Mouse (Mus musculus): ENCODE data around the gene Cmah. TPM values are rescaled to one million over a fixed set of nuclear protein-coding genes. Genes with fewer than 3 reads are reported as not detected.
"Not testable (repeated sequence)": the region's sequence is repeated elsewhere in the genome, so short reads cannot be mapped to it uniquely, and the experiment has no call there.

Cmah gene
- polyA plus RNA-seq, 1 experiment from 2014 or later = 0.30 TPM

DNA sequence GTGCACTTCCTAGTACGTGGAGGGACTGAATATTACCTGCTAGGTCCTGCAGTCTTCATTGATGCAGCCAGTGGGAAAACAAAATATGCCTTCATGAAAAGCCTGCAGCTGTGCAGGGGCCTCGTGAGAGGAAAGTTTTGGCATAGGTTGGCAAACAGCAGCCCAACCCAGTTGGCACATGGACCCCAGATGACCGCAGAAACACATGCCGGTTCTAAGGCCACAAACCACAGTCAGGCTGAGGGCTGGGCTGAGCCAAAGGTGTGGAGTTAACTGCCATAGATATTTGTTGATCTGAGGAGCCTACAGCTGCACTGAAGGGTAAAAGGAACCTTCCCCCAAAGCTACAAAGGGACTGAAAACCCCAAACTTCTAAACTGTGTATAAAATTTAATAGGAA lies 14.9 kb downstream of the Cmah start:
- ATAC-seq (ENCODE audit: insufficient number of reproducible peaks, insufficient read depth, low FRiP score, low read depth) = no peak
- Histone ChIP-seq H3K4me1 (ENCODE audit: control insufficient read depth in 2 of 2, insufficient read depth in 2 of 2, low read length in 2 of 2) (peaks cover 3 to 9% of the 10 kb centered on the region in 2 experiments; a peak in 3 of 4 replicates), H3K9me3 (ENCODE audit: control insufficient read depth, low read length) (no peaks in the 10 kb centered on the region), H3K9ac (ENCODE audit: low read length) (no peak overlapping the region), H3K27me3 (ENCODE audit: control insufficient read depth, insufficient read depth, low read length) (no peaks in the 10 kb centered on the region), H3K4me3 (ENCODE audit: control insufficient read depth in 1 of 2, insufficient read depth in 1 of 2, low read depth in 1 of 2, low read length in 2 of 2) (no peak overlapping the region), H3K4me2 (ENCODE audit: low read length) (no peak overlapping the region), H3K36me3 (ENCODE audit: control insufficient read depth, insufficient read depth, low read length) (no peaks in the 10 kb centered on the region), H3K27ac (replicated peaks in 1 of 2; ENCODE audit: control insufficient read depth in 1 of 2, insufficient read depth in 1 of 2, low read depth in 2 of 2, low read length in 2 of 2) (no peak overlapping the region)
- 81% methylated on average over 4 of the region's 4 CpGs for WGBS

DNA sequence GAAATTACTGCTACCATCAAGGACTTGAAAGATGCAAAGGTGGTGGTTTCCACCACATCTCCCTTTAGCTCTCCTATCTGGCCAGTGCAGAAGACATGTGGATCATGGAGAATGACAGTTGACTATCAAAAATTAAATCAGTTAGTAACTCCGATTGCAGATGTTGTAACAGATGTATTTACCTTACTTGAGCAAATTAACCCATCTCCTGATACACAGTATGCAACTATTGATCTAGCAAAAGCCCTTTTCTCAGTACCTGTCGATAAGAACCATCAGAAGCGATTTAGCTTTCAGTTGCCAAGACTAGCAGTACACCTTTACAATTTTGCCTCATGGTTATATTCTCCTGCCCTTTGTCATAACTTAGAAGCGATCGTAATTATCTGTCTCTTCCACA lies 25.8 kb downstream of the Cmah start:
- H3K9ac ChIP-seq (ENCODE audit: low read length) = no peak overlapping the region
- H3K27ac ChIP-seq (replicated peaks in 1 of 2; ENCODE audit: control insufficient read depth in 1 of 2, insufficient read depth in 1 of 2, low read depth in 2 of 2, low read length in 2 of 2) = no peak overlapping the region
- H3K4me3 ChIP-seq (ENCODE audit: control insufficient read depth in 1 of 2, insufficient read depth in 1 of 2, low read depth in 1 of 2, low read length in 2 of 2) = no peak overlapping the region
- H3K27me3 ChIP-seq (ENCODE audit: control insufficient read depth, insufficient read depth, low read length) = no peaks in the 10 kb centered on the region
- ATAC-seq (ENCODE audit: insufficient number of reproducible peaks, insufficient read depth, low FRiP score, low read depth) = no peak
- no peaks in the 10 kb centered on the region for H3K4me1 ChIP-seq (ENCODE audit: control insufficient read depth in 2 of 2, insufficient read depth in 2 of 2, low read length in 2 of 2)
- WGBS = 83% methylated on average over 5 of the region's 5 CpGs
- H3K4me2 ChIP-seq (ENCODE audit: low read length) = no peak overlapping the region
- no peaks in the 10 kb centered on the region for H3K36me3 ChIP-seq (ENCODE audit: control insufficient read depth, insufficient read depth, low read length)
- no peaks in the 10 kb centered on the region for H3K9me3 ChIP-seq (ENCODE audit: control insufficient read depth, low read length)

DNA sequence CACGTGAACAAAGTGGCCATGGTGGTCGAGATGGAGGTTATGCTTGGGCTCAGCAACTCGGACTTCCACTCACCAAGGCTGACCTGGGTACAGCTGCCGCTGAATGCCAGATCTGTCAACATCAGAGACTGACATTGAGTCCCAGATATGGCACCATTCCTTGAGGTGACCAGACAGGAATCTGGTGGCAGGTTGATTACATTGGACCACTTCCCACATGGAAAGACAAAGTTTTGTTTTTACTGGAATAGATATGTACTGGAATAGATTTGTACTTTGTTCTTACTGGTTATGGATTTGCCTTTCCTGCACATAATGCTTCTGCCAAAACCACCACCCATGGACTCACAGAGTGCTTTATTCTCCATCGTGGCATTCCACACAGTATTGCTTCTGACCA lies 27.5 kb downstream of the Cmah start:
- H3K27me3 ChIP-seq (ENCODE audit: control insufficient read depth, insufficient read depth, low read length) = no peaks in the 10 kb centered on the region
- no peak for ATAC-seq (ENCODE audit: insufficient number of reproducible peaks, insufficient read depth, low FRiP score, low read depth)

DNA sequence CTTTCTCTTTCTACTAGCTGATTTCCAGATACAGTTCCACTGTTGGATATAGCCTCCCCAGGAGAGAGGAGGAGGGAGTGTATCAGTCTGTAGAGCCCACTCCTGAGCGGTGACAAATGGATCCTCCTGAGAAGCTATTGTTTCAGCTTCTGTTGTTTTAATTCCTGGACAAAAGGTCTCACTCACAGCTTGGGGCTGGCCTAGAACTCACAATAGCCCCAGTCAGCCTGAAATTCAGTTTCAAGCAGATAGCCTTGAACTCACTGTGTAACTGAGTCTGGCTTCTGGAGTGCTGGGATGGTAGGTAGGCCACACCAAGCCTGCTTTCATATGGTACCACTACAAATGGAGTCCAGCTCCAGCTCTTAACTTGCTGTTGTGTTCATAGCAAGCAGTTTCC lies 32.0 kb downstream of the Cmah start:
- Histone ChIP-seq H3K36me3 (ENCODE audit: control insufficient read depth, insufficient read depth, low read length) (no peaks in the 10 kb centered on the region), H3K4me2 (ENCODE audit: low read length) (no peak overlapping the region), H3K27me3 (ENCODE audit: control insufficient read depth, insufficient read depth, low read length) (no peaks in the 10 kb centered on the region), H3K9ac (ENCODE audit: low read length) (no peak overlapping the region), H3K4me3 (ENCODE audit: control insufficient read depth in 1 of 2, insufficient read depth in 1 of 2, low read depth in 1 of 2, low read length in 2 of 2) (no peak overlapping the region), H3K27ac (replicated peaks in 1 of 2; ENCODE audit: control insufficient read depth in 1 of 2, insufficient read depth in 1 of 2, low read depth in 2 of 2, low read length in 2 of 2) (no peak overlapping the region), H3K4me1 (ENCODE audit: control insufficient read depth in 2 of 2, insufficient read depth in 2 of 2, low read length in 2 of 2) (no peaks in the 10 kb centered on the region), H3K9me3 (ENCODE audit: control insufficient read depth, low read length) (no peaks in the 10 kb centered on the region)
- 91% methylated on average over 1 of the region's 1 CpGs for WGBS
- no peak for ATAC-seq (ENCODE audit: insufficient number of reproducible peaks, insufficient read depth, low FRiP score, low read depth)

More for the DNA sequence above, 27.5 kb downstream of the Cmah start:
- Histone ChIP-seq H3K36me3 (ENCODE audit: control insufficient read depth, insufficient read depth, low read length) (no peaks in the 10 kb centered on the region), H3K27ac (replicated peaks in 1 of 2; ENCODE audit: control insufficient read depth in 1 of 2, insufficient read depth in 1 of 2, low read depth in 2 of 2, low read length in 2 of 2) (no peak overlapping the region), H3K4me3 (ENCODE audit: control insufficient read depth in 1 of 2, insufficient read depth in 1 of 2, low read depth in 1 of 2, low read length in 2 of 2) (no peak overlapping the region), H3K9me3 (ENCODE audit: control insufficient read depth, low read length) (no peaks in the 10 kb centered on the region), H3K4me1 (ENCODE audit: control insufficient read depth in 2 of 2, insufficient read depth in 2 of 2, low read length in 2 of 2) (no peaks in the 10 kb centered on the region), H3K9ac (ENCODE audit: low read length) (no peak overlapping the region), H3K4me2 (ENCODE audit: low read length) (no peak overlapping the region)
- WGBS = 70% methylated on average over 5 of the region's 5 CpGs

DNA sequence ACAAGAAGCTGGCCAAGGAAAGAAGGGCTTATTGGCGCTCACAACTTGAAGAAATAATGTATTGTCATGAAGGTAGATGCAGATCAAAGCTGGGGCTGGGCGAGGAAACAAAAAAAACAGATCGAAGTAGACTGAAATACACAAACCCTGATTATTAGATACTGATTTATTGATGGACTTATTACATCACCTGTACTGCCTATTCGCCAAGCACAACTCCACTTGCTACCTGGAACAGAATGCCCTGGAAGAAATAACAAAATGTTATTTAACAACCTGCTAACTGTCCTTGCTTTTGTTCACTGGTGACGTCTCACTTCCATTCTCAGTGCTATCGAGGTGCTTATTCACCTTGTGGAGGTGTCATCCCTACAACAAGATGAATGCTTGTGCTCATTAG lies 38.0 kb downstream of the Cmah start:
- ATAC-seq (ENCODE audit: insufficient number of reproducible peaks, insufficient read depth, low FRiP score, low read depth) = no peak
- H3K4me2 ChIP-seq (ENCODE audit: low read length) = no peak overlapping the region
- H3K9ac ChIP-seq (ENCODE audit: low read length) = no peak overlapping the region
- H3K27ac ChIP-seq (replicated peaks in 1 of 2; ENCODE audit: control insufficient read depth in 1 of 2, insufficient read depth in 1 of 2, low read depth in 2 of 2, low read length in 2 of 2) = no peak overlapping the region
- no peak overlapping the region for H3K4me3 ChIP-seq (ENCODE audit: control insufficient read depth in 1 of 2, insufficient read depth in 1 of 2, low read depth in 1 of 2, low read length in 2 of 2)
- no peaks in the 10 kb centered on the region for H3K27me3 ChIP-seq (ENCODE audit: control insufficient read depth, insufficient read depth, low read length)
- WGBS = 85% methylated on average over 6 of the region's 6 CpGs
- H3K36me3 ChIP-seq (ENCODE audit: control insufficient read depth, insufficient read depth, low read length) = no peaks in the 10 kb centered on the region
- H3K4me1 ChIP-seq (ENCODE audit: control insufficient read depth in 2 of 2, insufficient read depth in 2 of 2, low read length in 2 of 2) = no peaks in the 10 kb centered on the region
- H3K9me3 ChIP-seq (ENCODE audit: control insufficient read depth, low read length) = no peaks in the 10 kb centered on the region

DNA sequence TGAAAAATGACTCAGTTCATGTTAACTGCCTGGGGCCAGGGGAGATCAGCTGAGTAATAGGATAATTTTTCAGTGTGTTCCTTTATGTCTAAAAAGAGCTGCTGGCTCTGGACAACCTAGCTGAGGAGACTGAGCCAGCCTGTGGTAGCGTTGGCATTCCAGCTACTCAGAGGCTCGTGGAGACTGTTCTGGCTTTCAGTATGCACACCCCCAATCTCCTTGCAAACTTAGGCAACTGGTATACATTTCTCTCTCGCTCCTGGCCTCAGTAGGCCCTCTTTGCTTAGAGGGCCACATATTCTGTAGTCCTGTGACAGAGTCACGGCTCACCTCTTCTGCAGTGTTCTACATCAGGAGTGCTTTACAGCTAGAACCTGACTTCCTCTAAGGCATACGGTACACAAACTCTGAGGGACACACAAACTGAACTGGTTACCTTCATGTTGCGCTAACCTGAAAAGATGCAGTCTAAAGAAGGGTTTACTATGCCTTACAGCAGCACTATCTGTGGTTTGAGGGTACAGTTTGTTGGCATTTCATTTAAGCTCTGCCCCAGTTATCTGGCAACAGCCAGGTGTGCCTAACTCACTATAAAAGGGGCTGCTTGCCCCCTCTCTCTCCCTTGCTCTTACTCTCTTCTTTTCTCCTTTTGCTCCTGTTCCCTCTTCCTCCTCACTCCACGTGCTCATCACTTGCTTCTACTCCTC lies 45.8 kb downstream of the Cmah start:
- no peak overlapping the region for H3K27ac ChIP-seq (replicated peaks in 1 of 2; ENCODE audit: control insufficient read depth in 1 of 2, insufficient read depth in 1 of 2, low read depth in 2 of 2, low read length in 2 of 2)
- no peaks in the 10 kb centered on the region for H3K9me3 ChIP-seq (ENCODE audit: control insufficient read depth, low read length)
- peaks cover 4 to 9% of the 10 kb centered on the region in 2 experiments for H3K4me1 ChIP-seq (ENCODE audit: control insufficient read depth in 2 of 2, insufficient read depth in 2 of 2, low read length in 2 of 2)
- ATAC-seq (ENCODE audit: insufficient number of reproducible peaks, insufficient read depth, low FRiP score, low read depth) = no peak
- WGBS = 79% methylated on average over 7 of the region's 7 CpGs
- H3K27me3 ChIP-seq (ENCODE audit: control insufficient read depth, insufficient read depth, low read length) = no peaks in the 10 kb centered on the region
- no peak overlapping the region for H3K9ac ChIP-seq (ENCODE audit: low read length)
- no peaks in the 10 kb centered on the region for H3K36me3 ChIP-seq (ENCODE audit: control insufficient read depth, insufficient read depth, low read length)
- no peak overlapping the region for H3K4me2 ChIP-seq (ENCODE audit: low read length)
- H3K4me3 ChIP-seq (ENCODE audit: control insufficient read depth in 1 of 2, insufficient read depth in 1 of 2, low read depth in 1 of 2, low read length in 2 of 2) = no peak overlapping the region

DNA sequence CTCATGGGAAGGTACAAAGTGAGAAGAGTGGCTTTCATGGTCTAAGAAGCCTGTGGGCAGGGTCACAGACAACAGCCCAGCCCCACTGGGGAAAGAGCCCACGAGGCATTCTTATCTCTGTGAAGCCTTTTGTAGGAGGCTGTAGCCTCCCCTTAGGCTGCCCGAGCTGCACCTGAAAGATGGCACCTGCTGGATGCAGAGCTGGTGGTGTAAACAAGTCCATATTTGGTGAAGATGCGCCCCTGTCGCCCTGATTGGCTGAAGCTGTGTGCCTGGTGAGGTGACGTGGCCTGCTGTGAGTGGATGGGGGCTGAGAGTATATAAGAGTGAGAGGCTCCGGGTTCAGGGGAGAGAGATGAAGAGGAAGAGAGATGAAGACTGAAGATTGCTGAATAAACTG lies 47.4 kb downstream of the Cmah start:
- WGBS = 72% methylated on average over 6 of the region's 6 CpGs
- ATAC-seq (ENCODE audit: insufficient number of reproducible peaks, insufficient read depth, low FRiP score, low read depth); H3K4me1 ChIP-seq (ENCODE audit: control insufficient read depth in 2 of 2, insufficient read depth in 2 of 2, low read length in 2 of 2); H3K27ac ChIP-seq (replicated peaks in 1 of 2; ENCODE audit: control insufficient read depth in 1 of 2, insufficient read depth in 1 of 2, low read depth in 2 of 2, low read length in 2 of 2); H3K4me2 ChIP-seq (ENCODE audit: low read length); H3K9ac ChIP-seq (ENCODE audit: low read length); H3K36me3 ChIP-seq (ENCODE audit: control insufficient read depth, insufficient read depth, low read length); H3K4me3 ChIP-seq (ENCODE audit: control insufficient read depth in 1 of 2, insufficient read depth in 1 of 2, low read depth in 1 of 2, low read length in 2 of 2); H3K27me3 ChIP-seq (ENCODE audit: control insufficient read depth, insufficient read depth, low read length); H3K9me3 ChIP-seq (ENCODE audit: control insufficient read depth, low read length): not testable (repeated sequence)

All from heart, embryonic 14.5 days (tissue).